Mouse (Mus musculus): Measurements from ENCODE around the gene Cpm.

Gene Cpm

DNA sequence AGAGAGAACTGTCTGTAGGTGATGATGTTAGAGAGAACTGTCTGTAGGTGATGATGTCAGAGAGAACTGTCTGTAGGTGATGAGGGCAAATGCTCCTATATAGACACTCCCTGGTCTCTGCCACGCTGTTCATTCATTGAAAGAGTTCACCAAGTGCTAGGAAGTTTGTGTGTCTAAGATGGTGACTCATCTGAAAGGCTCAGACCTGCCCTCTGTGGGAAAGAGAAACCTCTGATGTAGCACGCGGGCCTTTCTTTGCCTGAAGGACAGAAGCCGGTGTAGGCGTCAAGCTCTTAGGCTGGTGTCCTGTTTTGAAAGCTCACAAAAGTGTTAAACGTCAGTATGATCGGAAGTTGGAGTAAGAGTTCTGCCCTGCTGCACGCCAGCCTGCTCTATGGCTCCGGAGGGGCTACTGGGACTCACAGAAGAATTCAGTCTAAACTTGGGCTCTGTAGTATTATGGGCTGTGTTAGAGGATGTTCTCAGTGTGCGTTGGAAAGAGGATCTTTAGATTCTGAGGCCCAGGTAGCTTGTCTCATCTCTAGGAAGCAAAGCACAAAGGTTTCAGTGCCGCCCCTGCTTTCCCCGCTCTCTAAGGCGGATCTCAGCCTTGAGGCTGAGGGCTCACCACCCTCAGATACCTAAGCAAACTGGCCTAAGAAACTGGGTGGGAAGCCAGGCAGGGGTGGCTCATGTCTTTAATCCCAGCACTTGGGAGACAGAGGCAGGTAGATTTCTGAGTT is 48.4 kb downstream of the Cpm start:
- DNase-seq, result no peak

DNA sequence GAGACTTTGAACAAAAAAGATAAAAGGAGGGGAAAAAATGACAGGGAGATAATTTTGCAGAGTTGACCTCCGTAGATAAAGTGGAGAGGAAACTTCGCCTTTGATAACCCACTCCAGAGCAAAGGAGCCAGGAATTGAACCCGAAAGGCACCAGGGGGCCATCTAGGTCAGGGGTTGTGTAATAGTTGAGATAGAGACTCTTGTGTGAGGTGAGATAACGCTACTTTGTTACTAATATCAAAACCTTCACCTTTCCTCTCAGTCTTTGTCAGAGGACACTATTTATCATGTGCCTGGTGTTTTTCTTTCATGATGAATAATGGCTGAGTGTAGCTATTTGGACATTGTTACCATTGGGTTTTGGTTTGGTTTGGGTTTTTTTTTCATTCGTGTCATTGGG is 49.1 kb downstream of the Cpm start:
- no peak for DNase-seq

DNA sequence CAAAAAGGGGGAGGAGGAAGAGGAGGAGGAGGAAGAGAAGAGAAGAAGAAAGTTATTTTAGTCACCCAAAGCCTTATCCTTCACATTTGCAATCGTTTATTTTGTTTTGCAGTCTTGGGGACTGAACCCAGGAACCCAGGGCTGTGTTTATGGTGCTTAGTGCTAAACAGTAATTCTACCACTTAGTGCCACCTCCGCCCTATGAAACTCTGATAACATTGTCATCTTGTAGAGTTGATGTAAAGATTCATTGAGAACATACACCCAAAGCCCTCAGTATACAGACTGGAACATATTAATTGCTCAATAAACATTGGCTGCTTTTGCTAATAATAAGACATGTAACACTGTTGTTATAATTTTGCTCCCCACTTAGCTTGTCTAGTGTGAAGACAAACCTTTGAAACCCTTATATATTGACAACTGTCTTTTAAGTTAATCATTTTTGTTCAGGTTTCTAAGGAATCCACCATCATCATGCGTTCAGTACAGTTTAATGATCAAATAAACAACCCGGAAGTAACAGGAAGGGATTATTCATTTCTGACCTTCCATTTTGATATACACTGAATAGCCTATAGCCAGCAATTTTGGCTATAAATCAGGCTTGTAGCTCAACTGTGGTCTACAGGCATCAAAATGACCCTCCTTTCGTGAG is 49.9 kb downstream of the Cpm start:
- no peak for DNase-seq

DNA sequence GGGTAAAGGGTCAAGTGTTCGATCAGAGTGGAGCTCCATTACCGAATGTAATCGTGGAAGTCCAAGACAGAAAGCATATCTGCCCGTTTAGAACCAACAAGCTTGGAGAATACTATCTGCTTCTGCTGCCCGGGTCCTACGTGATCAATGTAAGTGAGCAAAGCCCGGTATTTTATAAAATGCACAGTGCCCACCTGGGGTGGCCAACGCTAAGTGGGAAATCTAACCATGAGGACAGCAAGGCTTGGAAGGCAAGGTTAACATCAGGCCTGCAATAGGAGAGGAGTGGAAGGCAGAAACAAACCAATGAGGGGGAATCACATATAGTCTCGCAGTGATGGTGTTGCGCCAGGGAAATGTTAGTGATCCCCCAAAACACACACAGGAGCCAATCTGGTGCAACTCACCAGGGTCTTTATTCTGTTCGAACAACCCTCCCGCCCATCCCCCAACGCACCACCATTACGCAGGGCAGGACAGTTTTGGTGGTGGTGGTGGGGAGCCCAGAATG is 50.7 kb downstream of the Cpm start:
- DNase-seq, result no peak

DNA sequence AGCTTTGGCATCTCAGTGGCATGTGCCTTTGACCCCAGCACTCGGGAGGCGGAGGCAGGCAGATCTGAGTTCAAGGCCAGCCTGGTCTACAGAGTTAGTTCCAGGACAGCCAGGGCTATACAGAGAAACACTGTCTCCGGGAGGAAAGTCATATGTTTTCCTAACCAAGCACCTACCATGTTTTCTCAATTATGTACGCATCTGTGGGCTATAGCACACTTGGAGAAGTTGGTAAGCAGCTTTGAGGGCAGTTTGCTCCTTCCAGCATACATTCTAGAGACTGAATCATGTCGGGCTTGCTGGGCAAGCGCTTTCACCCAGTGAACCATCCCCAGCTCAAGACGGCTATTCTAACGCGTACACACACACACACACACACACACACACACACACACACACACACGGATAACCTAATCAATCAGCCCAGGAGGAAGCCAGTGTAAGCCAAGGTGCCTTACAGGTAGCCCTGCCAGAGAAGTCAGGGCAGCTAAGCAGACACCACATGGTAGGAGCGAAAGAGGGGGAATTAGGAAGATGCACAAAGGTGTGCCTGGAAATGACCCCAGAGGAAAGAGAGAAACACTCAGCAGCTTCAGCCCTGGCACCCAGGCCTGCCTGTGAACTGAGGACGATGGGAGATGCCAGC is 51.7 kb downstream of the Cpm start:
- DNase-seq, result no peak

DNA sequence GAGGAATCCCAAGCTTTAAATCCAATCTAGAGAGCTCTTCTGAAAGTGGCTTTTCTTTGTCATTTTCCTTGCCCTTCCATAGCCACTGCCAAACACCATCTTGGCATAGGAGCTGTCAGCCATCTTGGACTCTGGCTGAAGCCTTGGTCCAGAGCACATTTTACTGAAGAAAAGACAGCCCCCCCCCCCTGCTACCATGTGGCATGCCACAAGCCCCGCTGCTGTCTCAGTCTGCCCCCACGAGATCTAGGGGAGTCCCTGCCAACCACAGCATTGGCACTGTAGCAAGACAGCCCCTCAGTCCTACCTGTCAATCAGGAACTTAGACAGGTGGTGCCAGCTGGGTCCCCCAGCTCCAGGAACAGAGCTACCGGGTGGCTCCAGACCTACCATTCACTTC is 52.2 kb downstream of the Cpm start:
- DNase-seq, result no peak

DNA sequence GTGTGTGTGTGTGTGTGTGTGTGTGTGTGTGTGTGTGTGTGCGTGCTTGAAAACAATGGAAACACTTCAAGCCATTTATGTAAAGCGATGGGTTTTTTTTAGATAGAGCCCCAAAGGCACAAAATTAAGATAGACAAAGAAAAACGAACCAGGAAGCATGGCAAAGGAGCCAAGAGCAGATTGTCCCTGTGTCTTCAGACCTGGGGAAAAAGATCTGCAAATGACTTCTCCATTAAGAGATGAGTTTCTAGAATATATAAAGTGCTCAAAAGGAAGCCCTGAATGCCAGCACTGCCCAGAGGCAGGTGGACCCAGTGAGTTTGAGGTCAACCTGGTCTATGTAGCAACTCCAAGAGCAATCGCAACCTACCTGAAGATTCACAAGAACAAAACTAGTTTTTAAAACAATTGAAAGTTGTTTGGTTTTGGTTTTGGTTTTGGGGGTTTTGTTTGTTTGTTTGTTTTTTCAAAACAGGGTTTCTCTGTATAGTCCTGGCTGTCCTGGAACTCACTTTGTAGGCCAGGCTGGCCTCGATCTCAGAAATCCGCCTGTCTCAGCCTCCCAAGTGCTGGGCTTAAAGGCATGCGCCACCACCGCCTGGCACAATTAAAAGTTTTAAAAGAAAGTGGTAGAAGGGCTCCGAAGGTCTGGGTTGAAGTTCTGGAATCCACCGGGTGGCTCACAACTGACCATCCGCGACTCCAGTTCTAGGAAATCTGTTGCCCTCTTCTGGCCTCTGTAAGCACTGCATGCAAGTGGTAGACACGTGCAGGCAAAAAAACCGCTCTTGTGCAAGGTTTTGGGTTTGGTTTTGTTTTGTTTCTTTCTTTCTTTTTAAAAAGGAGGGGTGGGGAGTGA is 52.9 kb downstream of the Cpm start:
- no peak for DNase-seq

DNA sequence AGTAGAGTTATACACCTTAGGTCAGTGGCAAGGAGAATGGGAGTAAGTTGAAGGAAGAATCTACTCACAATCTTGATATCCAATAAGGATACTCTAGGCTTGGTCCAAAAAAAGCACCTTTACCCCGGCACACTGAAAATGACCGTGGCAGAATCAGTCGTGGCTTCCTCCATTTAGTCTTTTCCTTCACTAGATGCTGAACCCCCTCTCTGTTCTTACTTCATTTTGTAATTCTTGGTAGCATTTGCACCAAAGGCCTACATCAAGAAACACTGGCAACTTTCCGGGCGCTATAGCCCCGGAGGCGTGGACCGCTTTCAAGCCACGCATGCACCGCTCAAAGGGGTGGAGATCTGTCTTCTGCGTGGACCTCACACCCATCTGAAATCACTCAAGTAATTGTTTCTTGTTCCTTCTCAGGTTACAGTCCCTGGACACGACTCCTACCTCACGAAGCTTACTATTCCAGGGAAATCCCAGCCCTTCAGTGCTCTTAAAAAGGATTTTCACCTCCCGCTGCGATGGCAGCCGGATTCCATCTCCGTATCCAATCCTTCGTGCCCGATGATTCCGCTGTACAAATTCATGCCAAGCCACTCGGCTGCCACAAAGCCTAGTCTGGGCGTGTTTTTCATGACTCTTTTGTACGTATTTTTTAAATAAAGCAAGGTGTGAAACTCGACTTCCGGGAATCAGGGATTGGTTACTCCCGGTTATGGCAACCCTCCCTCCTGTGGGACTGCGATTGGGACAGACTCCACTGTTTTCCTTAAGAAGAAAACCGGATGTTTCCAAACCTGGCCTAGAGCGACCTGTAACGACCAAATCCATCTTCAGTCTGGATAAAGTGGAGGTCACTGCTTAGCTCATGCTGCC is 53.8 kb downstream of the Cpm start:
- DNase-seq, result no peak

DNA sequence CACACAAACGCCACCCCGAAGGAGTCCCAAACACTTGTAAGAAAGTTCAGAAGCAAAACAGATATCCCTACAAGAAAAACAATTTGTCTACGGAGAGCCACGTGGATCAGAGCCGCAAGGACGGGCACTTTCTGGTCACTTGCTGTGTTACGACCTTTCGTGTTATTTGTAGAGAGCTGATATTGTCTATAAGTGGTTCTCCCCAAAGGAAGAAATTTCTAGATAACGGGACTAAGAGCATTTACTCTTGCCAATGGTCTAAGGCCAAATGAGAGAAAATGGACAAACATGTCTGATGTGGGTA is 54.4 kb downstream of the Cpm start:
- DNase-seq, result no peak

DNA sequence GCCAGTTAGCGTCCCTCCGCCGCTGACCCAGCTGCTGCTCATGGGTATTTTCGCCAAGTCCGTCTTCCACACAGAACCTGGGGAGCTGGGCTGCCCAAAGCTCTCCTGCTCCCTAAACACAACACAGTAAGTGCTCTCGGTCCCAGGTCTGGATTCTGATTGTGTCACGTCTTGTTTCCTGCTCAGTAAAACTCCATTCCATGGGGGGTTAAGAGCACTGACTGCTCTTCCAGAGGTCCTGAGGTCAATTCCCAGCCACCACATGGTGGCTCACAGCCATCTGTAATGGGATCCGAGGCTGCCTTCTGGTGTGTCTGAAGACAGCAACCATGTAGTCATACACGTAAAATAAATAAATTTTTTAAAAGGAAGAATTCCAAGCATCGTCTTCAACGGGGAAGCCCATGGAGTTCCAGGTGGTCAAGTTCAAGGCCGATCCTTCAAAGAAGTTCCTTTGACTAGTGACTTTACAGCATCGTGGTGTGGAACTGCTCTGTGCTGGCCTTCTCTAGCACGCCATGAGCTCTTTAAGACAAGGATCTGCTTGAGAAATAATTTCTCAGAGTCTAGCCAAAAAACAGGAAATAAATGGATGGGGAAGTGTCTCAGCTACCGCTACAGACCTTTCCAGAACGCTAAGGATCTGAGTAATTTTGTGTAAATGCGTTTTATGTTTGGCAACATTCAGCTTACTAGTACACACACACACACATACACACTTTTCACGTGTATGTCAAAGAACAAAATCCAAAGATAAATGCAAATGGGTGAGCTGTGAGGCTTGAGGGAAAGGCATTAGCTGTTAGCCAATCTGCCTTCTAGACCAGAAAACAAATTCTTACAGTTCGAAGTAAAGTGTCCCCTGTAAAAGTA is 55.2 kb downstream of the Cpm start:
- no peak for DNase-seq

DNA sequence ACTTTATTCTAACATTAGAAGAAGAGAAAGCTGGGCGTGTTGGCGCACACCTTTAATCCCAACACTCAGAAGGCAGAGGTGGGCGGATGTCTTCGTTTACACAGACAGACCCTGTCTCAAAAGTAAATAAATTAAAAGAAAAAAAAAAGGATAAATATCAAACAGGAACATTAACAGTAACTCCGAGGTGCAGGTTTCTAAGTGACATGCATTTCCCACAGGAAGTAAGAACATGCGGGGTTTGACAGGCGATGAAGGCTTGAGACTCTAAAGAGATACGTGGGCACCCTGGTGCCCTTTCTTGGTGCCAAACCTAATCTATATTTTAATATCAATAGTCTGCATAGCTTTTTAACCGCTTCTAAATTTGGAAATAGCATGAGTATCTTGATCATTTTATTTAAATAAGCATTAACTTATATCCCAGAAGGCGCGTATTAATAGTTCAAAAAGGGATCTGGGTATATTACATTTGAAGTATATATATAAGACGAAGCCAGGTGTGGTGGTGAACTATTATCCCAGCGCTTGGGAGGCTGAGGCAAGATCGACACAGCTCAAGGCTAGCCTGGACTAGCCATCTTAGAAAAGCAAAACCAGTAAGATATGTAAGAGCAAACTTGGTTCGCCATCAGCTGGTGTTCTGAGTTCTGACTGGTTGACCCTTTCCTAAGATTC is 56.0 kb downstream of the Cpm start:
- no peak for DNase-seq

DNA sequence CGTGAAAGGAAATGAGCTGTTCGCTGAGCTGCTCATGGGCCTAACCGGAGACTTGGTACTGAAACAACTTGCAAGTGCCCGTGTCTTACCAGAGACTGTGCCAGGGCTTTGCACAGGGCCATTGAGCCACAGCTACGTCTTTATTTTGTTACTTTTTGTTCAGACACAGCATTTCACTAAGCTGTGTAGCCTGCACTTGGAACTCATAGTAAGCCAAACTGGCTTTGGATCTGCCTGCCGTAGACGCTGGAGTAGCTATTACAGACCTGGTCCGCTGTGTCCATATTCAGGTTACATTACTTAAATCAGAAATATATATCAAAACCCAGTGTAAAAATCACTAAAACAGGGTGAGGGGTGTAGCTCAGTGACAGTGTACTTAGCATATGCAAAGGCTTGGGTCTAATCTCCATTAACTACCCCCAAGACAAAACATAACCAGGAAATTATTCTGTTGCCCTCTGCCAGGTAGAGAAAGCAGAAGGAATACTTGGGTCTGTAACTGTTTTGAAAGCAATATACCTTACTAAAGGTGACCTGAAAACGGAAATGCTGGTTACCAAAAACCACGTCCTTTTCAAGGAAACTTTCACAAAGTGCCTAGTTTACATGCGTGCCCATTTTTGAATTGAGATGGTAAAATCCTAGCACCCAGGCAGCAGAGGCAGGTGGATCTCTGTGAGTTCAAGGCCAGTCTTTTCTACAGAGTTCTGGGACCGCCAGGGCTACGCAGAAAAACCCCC is 56.7 kb downstream of the Cpm start:
- DNase-seq, result no peak

DNA sequence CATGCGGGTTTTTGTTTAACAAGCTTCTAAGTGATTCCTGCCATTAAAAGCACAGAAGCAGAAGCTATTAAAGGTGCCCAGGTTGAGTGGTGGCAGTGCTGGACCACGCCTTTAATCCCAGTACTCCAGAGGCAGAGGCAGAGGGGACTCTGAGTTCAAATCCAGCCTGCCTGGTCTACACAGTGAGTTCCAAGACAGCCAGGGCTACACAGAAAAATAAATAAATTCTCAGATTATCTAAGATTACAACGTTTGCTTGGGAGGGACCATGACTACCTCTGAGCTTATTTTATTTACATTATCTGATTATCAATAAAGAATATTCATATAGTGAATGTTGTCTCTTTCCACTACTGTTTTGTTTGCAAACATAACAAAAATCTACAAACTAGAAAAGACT is 57.7 kb downstream of the Cpm start:
- no peak for DNase-seq

DNA sequence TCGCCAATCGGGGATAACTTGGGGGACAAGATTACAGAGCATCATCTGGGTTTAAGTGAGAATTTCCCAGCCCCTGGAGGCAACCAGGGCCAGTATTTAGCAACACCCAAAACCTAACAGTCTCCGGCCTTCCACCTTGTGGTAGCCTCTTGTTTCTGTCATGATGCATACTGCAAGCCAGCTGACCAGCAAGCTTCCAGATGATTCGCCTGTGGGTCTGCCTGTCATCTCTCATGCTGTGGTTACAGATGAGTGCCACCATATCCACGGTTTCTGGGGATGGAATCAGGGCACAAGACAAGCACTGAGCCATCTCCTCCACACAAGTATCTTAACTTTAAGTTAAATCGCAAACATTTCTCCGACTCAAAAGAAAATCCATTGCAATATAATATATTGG is 58.3 kb downstream of the Cpm start:
- no peak for DNase-seq

DNA sequence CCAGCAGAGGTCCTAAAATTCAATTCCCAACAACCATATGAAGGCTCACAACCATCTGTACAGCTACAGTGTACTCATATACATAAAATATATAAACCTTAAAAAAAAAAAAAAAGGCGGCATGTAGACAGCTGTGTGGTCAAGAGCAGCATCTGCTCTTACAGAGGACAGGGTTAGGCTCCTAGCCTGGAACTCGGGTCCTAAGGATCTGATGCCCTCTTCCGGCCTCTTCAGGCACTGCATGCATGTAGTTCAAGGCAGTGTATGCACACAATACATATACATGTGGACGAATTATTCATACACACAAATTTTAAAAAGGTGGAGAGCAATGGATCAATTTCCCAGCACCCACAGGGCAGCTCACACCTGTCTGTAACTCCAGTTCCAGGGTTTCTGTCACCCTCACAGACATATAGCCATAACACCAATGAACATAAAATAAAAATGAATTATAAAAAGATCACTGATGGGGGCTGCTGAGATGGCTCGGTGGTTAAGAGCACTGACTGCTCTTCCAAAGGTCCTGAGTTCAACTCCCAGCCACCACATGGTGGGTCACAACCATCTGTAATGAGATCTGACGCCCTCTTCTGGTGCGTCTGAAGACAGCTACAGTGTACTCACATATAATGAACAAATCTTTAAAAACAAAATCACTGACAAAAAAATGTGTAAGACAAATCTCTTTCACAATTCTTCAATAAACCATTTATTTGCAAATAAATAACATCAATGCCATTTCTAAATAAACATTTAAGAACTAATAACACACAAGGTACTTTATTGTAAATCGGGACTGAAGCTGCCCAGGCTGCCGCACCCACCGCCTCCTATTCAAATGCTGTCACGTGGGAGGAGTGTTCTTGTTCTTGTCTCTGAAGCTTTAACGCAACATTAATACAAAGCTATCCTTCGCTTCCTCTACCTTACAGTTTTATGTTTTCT is 59.2 kb downstream of the Cpm start:
- DNase-seq, result peak in 1 of 2 experiments; percentile 18

DNA sequence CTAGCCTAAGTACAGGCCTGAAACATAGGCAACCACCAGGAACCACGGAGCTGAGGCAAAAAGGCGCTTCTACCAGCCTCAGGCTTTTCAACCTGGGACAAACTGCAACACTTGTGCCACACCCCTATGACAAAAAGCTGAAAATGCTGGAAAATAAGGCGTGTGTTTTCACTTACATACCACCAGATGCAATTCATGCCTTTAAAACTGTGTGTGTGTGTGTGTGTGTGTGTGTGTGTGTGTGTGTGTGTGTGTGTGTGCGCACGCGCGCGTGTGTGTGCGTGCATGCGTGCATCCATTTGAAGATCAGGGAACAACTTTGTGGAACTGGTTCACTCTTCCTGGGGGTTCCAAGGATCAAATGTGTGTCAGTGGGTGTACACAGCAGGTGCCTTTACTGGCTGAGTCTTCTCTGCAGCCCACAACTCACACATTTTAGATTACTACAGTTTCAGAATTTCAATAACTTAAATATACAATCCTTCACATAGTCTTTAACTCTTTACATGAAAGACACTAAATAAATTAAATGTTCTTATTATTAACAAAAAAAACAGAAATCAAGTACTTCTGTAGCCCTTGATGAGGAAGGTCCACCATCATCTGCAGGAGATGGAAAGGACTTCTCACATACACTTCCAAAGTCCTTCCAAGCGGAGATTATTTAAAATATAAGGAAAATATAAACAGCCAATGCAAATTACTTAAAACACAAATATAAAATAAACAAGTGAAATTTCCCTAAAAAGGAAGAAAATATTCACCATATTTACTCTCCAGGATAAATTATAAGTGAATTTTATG is 60.2 kb downstream of the Cpm start:
- no peak for DNase-seq

DNA sequence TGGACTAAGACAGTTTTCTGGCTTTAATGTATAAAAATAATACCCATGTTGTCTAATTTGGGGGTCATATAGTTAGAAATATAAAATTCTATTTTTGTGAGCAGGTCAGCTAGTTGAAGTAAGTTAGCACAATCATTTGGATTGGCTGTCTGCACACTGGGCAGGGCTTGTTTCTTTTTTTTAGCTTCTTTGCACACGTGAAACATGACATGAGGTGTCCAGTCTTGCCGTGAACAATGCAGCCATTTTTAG is 60.7 kb downstream of the Cpm start:
- DNase-seq, result no peak

DNA sequence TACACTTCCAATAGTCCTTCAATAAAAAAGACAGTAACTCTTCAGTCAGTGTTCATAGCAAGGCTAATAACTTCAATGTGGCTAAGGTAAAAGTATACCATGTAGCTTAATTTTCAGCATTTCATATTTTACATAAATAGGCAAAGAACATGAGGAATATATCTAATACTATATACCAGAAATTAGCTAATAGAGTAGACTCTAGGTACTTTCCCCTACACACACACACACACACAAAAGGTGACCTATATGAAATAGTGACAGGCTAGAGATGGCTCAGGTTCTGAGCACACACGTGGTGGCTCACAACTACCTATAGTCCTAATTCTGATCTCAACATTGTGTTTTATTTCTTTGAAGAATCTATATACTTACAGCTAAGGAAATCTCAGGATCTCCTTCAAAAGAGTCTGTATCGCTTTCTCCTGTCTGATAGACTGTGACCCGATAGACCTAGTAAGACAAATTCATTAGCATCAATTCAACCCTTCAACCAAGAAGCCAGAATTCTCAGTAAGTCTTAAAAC is 61.5 kb downstream of the Cpm start:
- no peak for DNase-seq
